Mouse (Mus musculus): Measurements from ENCODE around the gene Evpl. TPM values are rescaled to one million over a fixed set of nuclear protein-coding genes. Genes with fewer than 3 reads are reported as not detected.
A peak's percentile ranks its signal among the peaks of the same experiment; 100 is the strongest.

Gene Evpl
- polyA plus RNA-seq, 1 experiment from 2014 or later: 1.5 TPM

DNA sequence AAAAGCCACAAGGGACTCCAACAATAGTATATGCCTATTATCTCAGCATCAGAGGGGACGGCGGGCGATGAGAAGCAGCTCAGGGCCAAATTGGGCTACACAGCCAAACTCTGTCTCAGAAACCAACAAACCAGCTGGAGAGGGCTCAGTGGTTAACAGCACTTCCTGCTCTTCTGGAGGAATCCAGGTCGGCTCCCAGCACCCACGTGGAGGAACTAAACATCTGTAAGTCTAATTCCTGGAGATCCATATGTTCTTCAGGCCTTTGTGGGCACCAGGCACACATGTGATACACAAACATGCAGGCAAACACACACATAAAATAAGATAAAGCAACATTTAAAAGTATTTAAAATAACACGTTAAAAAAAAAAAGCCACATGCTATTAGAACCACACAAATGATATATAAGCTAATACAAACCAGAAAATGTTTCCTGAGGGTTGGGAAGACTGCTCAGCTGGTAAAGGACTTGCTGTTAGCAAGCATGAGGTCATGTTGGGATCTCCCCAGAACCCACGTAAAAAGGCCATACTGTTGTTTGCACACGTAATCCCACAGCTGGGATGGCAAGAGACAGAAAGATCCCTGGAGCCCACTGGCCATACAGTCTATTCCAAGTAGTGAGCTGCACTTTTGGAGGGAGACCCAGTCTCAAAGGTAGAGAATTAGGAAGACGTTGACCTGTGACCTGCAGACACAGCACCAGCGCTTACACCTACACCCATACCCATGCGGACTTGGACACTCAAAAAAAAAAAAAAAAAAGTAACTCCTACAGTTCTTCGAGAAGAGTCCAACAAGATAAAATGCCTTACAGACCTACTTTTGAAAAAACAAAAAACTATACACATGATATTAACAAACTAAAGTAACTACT, 35.0 kb upstream of the Evpl start:
- Histone ChIP-seq H3K36me3 (peaks cover 41% of the 10 kb centered on the region), H3K27ac (peak overlapping the region; percentile 94), H3K4me3 (peak overlapping the region; percentile 97), H3K27me3 (ENCODE audit: insufficient read depth, poor library complexity, severe bottlenecking) (no peaks in the 10 kb centered on the region), H3K4me1 (peaks cover 24% of the 10 kb centered on the region), H3K9me3 (no peaks in the 10 kb centered on the region)
- DNase-seq (ENCODE audit: low spot score): no peak
- 53% methylated on average over 12 of the region's 12 CpGs for whole genome bisulfite sequencing

DNA sequence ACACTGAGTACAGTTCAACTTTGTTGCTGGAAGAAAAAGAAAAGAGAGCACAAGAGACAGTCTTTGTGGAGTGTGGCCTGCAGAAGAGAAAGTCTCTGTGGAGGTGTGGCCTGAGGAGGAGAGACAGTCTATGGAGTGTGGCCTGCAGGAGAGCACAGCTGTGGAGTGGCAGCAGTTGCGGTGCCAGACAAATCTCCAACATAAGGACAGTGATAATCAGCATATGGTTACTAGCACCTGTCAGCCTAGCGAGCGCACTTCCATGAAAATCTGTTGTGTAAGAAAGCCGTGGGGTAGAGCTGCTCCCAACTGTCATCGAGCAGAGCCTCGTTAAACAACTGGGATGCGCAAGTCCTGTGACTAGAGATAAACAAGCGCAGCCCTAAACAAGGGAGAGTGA, 31.7 kb upstream of the Evpl start:
- Histone ChIP-seq H3K36me3 (peaks cover 74% of the 10 kb centered on the region), H3K4me3 (no peak overlapping the region), H3K9me3 (no peaks in the 10 kb centered on the region), H3K27me3 (ENCODE audit: insufficient read depth, poor library complexity, severe bottlenecking) (no peaks in the 10 kb centered on the region), H3K27ac (no peak overlapping the region), H3K4me1 (peaks cover 22% of the 10 kb centered on the region)
- DNase-seq (ENCODE audit: low spot score): no peak
- WGBS: 93% methylated on average over 8 of the region's 8 CpGs

DNA sequence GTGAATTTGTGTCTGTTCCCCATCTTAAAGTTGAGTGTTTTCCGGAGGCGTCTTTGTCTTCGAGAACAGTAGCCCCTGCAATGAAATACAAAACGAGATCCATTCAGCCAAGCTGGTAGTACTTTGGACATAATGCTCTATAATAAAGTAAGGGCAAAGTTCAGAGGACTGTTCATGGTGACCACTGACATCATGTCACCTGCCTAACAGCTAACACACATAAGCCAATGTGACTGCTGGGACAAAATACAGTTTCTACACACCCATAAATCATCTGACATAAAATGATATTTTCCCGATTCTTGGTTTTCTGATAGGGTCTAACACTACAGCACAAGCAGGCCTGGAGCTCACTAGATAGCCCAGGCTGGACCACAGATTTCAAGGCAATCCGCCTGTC, 30.4 kb upstream of the Evpl start:
- Histone ChIP-seq H3K27me3 (ENCODE audit: insufficient read depth, poor library complexity, severe bottlenecking) (no peaks in the 10 kb centered on the region), H3K4me1 (peaks cover 18% of the 10 kb centered on the region), H3K9me3 (no peaks in the 10 kb centered on the region), H3K27ac (no peak overlapping the region), H3K36me3 (peaks cover 86% of the 10 kb centered on the region), H3K4me3 (no peak overlapping the region)
- 95% methylated on average over 6 of the region's 6 CpGs for WGBS
- no peak for DNase-seq (ENCODE audit: low spot score)

DNA sequence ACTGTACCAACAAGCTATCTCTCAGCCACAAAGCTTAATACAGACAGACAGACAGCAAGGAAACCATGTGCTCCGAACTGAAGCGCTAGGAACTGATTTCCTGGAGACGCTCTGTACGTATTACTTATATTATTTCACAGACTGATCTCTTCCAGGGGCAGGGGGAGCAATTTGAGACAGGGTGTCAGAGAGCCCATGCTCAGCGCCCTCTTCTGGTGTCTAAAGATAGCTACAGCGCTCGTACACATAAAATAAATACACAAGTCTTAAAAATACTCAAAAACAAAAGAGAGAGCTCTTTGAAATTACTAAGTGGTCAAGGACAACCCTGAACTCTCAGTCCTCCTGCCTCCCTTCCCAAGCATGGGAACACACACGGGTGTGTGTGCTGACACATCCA, 29.8 kb upstream of the Evpl start:
- 85% methylated on average over 8 of the region's 8 CpGs for WGBS
- Histone ChIP-seq H3K27ac (no peak overlapping the region), H3K27me3 (ENCODE audit: insufficient read depth, poor library complexity, severe bottlenecking) (no peaks in the 10 kb centered on the region), H3K9me3 (no peaks in the 10 kb centered on the region), H3K4me1 (peaks cover 13% of the 10 kb centered on the region), H3K4me3 (no peak overlapping the region), H3K36me3 (peaks cover 93% of the 10 kb centered on the region)
- no peak for DNase-seq (ENCODE audit: low spot score)

GRCm38 (mm10) chr11:116265850-116266249, 28.0 kb upstream of the Evpl start:
- Histone ChIP-seq H3K4me1 (0 out of 2 replicates have a peak, but pooled peaks cover 4% of the 10 kb centered on the region), H3K36me3 (peaks cover 100% of the 10 kb centered on the region), H3K4me3 (no peak overlapping the region), H3K9me3 (no peaks in the 10 kb centered on the region), H3K27me3 (ENCODE audit: insufficient read depth, poor library complexity, severe bottlenecking) (no peaks in the 10 kb centered on the region), H3K27ac (no peak overlapping the region)
- no peak for DNase-seq (ENCODE audit: low spot score)
- 86% methylated on average over 4 of the region's 4 CpGs for WGBS

GRCm38 (mm10) chr11:116265352-116265751, 27.5 kb upstream of the Evpl start:
- Histone ChIP-seq H3K27ac (no peak overlapping the region), H3K4me1 (0 out of 2 replicates have a peak, but pooled peaks cover 1% of the 10 kb centered on the region), H3K36me3 (peaks cover 100% of the 10 kb centered on the region), H3K27me3 (ENCODE audit: insufficient read depth, poor library complexity, severe bottlenecking) (no peaks in the 10 kb centered on the region), H3K4me3 (no peak overlapping the region), H3K9me3 (no peaks in the 10 kb centered on the region)
- no peak for DNase-seq (ENCODE audit: low spot score)
- 88% methylated on average over 11 of the region's 11 CpGs for WGBS

DNA sequence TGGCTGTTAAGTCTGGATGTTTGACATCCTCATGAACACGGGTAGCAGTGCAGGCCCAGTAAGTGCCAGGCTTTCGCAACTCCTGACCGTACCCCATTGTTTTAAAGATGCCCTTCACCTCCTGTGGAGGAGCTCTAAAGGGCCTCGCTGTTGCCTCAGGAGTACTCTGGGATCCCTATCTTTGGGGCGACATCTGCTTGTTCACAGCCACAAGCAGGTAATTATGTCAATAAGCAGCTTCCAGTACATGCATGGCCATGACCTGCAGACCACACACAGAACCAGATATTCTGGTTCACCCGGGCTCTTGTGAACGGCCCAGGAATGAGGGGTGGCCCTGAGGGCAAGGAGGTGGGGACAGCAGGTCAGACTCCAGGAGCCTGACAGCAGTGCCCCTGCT, 22.4 kb upstream of the Evpl start:
- Histone ChIP-seq H3K4me3 (no peak overlapping the region), H3K36me3 (peaks cover 98% of the 10 kb centered on the region), H3K27me3 (ENCODE audit: insufficient read depth, poor library complexity, severe bottlenecking) (no peaks in the 10 kb centered on the region), H3K27ac (no peak overlapping the region), H3K9me3 (no peaks in the 10 kb centered on the region), H3K4me1 (0 out of 2 replicates have a peak, but pooled peaks cover 3% of the 10 kb centered on the region)
- no peak for DNase-seq (ENCODE audit: low spot score)
- 90% methylated on average over 7 of the region's 7 CpGs for WGBS

- Histone ChIP-seq H3K9me3 (no peaks in the 10 kb centered on the region), H3K4me3 (no peak overlapping the region), H3K27ac (no peak overlapping the region), H3K36me3 (peaks cover 98% of the 10 kb centered on the region), H3K27me3 (ENCODE audit: insufficient read depth, poor library complexity, severe bottlenecking) (no peaks in the 10 kb centered on the region), H3K4me1 (0 out of 2 replicates have a peak, but pooled peaks cover 3% of the 10 kb centered on the region)
- no peak for DNase-seq (ENCODE audit: low spot score)
- whole genome bisulfite sequencing: 93% methylated on average over 8 of the region's 8 CpGs
These were observed 21.6 kb upstream of the Evpl start for GRCm38 (mm10) chr11:116259461-116259860.

- WGBS: 89% methylated on average over 9 of the region's 9 CpGs
These were observed 18.3 kb upstream of the Evpl start for GRCm38 (mm10) chr11:116255982-116256675.

GRCm38 (mm10) chr11:116255090-116255981, 17.5 kb upstream of the Evpl start:
- WGBS: 89% methylated on average over 22 of the region's 22 CpGs
- Histone ChIP-seq H3K27ac (no peak overlapping the region), H3K4me3 (no peak overlapping the region), H3K4me1 (0 out of 2 replicates have a peak, but pooled peaks cover 3% of the 10 kb centered on the region), H3K27me3 (ENCODE audit: insufficient read depth, poor library complexity, severe bottlenecking) (no peaks in the 10 kb centered on the region), H3K9me3 (no peaks in the 10 kb centered on the region), H3K36me3 (peaks cover 97% of the 10 kb centered on the region)
- no peak for DNase-seq (ENCODE audit: low spot score)

More at GRCm38 (mm10) chr11:116255982-116256675, 18.3 kb upstream of the Evpl start:
- 0 out of 2 replicates have a peak, but pooled peaks cover 3% of the 10 kb centered on the region for H3K4me1 ChIP-seq
- no peak overlapping the region for H3K4me3 ChIP-seq
- H3K9me3 ChIP-seq: no peaks in the 10 kb centered on the region
- peaks cover 97% of the 10 kb centered on the region for H3K36me3 ChIP-seq
- DNase-seq (ENCODE audit: low spot score): no peak
- H3K27me3 ChIP-seq (ENCODE audit: insufficient read depth, poor library complexity, severe bottlenecking): no peaks in the 10 kb centered on the region
- no peak overlapping the region for H3K27ac ChIP-seq

DNA sequence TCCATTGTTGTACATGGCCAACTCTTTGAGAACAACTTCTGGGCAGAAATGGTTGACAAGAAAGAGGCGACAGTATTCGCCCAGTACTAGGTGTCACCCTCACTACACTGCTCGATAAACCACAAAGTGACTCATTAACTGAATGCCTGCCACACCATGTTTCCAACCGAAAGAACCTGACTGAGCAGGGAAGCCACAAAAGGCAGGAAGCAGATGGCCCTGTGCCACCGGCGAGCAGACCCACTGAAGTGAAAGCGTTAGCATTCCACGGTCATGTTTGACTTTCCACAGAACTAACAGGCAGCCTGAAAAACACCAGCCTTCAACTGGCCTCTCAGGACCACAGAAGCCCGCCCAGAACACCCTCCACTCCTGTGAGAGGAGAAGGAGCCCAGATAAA, 16.8 kb upstream of the Evpl start:
- H3K9me3 ChIP-seq: no peaks in the 10 kb centered on the region
- no peak overlapping the region for H3K27ac ChIP-seq
- H3K4me1 ChIP-seq: 0 out of 2 replicates have a peak, but pooled peaks cover 3% of the 10 kb centered on the region
- no peak overlapping the region for H3K4me3 ChIP-seq
- no peaks in the 10 kb centered on the region for H3K27me3 ChIP-seq (ENCODE audit: insufficient read depth, poor library complexity, severe bottlenecking)
- DNase-seq (ENCODE audit: low spot score): no peak
- H3K36me3 ChIP-seq: peaks cover 97% of the 10 kb centered on the region
- WGBS: 82% methylated on average over 9 of the region's 9 CpGs

GRCm38 (mm10) chr11:116253076-116253600, 15.3 kb upstream of the Evpl start:
- no peaks in the 10 kb centered on the region for H3K27me3 ChIP-seq (ENCODE audit: insufficient read depth, poor library complexity, severe bottlenecking)
- H3K4me1 ChIP-seq: 0 out of 2 replicates have a peak, but pooled peaks cover 3% of the 10 kb centered on the region
- no peak for DNase-seq (ENCODE audit: low spot score)
- H3K4me3 ChIP-seq: no peak overlapping the region
- H3K9me3 ChIP-seq: no peaks in the 10 kb centered on the region
- H3K36me3 ChIP-seq: peaks cover 97% of the 10 kb centered on the region
- WGBS: 87% methylated on average over 3 of the region's 3 CpGs
- no peak overlapping the region for H3K27ac ChIP-seq
